Mouse (Mus musculus) heart, embryonic 11.5 days (tissue): Measurements from ENCODE around the gene Cdh22. TPM values are rescaled to one million over a fixed set of nuclear protein-coding genes. Genes with fewer than 3 reads are reported as not detected.

ENCODE experiments used
- ATAC-seq: fragments of 200-750 bp; cut with Nextera tagmentation; replicated peaks from 2 replicates; pipeline ENCODE4 v1.8.0; 2017; ENCODE audit warnings: moderate library complexity; ENCODE audit not compliant: insufficient number of reproducible peaks, low FRiP score, low TSS enrichment
- H3K27ac ChIP-seq: fragments of 300-500 bp; sonication (generic); 2 replicates; pipeline ENCODE4 v1.5.1; 2014; ENCODE audit warnings: mild to moderate bottlenecking, low read depth, low read length
- H3K27me3 ChIP-seq: fragments of 300-500 bp; sonication (generic); 2 replicates; pipeline ENCODE4 v1.6.1; 2014; ENCODE audit warnings: mild to moderate bottlenecking, low read length, mixed read lengths; ENCODE audit not compliant: control insufficient read depth, insufficient read depth
- H3K36me3 ChIP-seq: fragments of 300-500 bp; sonication (generic); 2 replicates; pipeline ENCODE4 v1.6.1; 2014; ENCODE audit warnings: mild to moderate bottlenecking, low read length, moderate library complexity, mixed read lengths; ENCODE audit not compliant: control insufficient read depth, insufficient read depth
- H3K4me1 ChIP-seq: fragments of 300-500 bp; sonication (generic); 2 replicates; pipeline ENCODE4 v1.6.1; 2014; ENCODE audit warnings: low read length; ENCODE audit not compliant: control insufficient read depth, insufficient read depth
- H3K4me2 ChIP-seq: fragments of 300-500 bp; sonication (generic); 2 replicates; pipeline ENCODE4 v1.6.1; 2014; ENCODE audit warnings: mild to moderate bottlenecking, moderate library complexity
- H3K4me3 ChIP-seq: fragments of 300-500 bp; sonication (generic); 2 replicates; pipeline ENCODE4 v1.5.1; 2014; ENCODE audit warnings: low read depth, low read length
- H3K9ac ChIP-seq: fragments of 300-500 bp; sonication (generic); 2 replicates; pipeline ENCODE4 v1.6.1; 2014; ENCODE audit warnings: mild to moderate bottlenecking, low read depth, low read length, moderate library complexity
- H3K9me3 ChIP-seq: fragments of 300-500 bp; sonication (generic); replicated peaks from 2 replicates; pipeline ENCODE4 v1.6.1; 2016; ENCODE audit warnings: low read length; ENCODE audit not compliant: control insufficient read depth
- WGBS: fragments of 180-500 bp; shearing (Covaris S2); extraction: QIAGEN DNeasy Blood & Tissue Kit; methylation state at CpG from one replicate; pipeline ENCODE4 v1.1.7; 2014; ENCODE audit not compliant: insufficient replicate concordance; 5-methylcytosine and 5-hydroxymethylcytosine counted together
- polyA plus RNA-seq: library from polyadenylated mRNA; unstranded; fragments of >200 nt; fragmentation: Nextera tagmentation; extraction: Ambion mirVana; gene quantifications from 2 replicates; pipeline ENCODE4 v1.2.1, GENCODE M21; 2014

The Cdh22 gene
- polyA plus RNA-seq, 1 experiment from 2014 or later, result 0.16 TPM

DNA sequence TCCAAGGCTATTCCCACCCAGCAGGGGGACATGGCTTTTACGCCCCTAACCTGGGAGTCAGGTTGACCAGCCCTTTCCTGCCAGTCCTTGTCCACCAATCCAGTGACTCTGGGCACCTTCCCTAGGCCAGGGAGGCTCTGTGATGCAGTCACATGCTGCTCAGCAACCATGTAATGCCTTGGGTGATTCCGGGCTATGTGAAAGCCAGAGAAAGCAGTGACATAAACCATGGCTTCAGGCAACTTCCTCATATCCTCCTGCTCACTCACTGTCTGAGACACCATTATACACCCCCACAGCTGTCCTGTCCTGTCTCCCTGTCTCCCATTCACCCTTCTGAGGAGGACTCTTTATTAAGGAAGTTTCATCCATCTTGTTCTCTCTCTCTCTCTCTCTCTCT is 144.0 kb downstream of the Cdh22 start, which contains the start of gene 1700025C18Rik:
TSS of gene 1700025C18Rik (minus strand) at position 101 of the 400 bp plus-strand sequence.
- H3K36me3 ChIP-seq, result no peaks in the 10 kb centered on the region
- no peak within 1 kb of the TSS for H3K4me3 ChIP-seq
- no peak within 1 kb of the TSS for H3K9ac ChIP-seq
- H3K27ac ChIP-seq, result no peak within 1 kb of the TSS
- peaks cover 47% of the 10 kb centered on the region for H3K27me3 ChIP-seq
- 78% methylated on average over 2 of the region's 2 CpGs for WGBS
- H3K4me1 ChIP-seq, result no peaks in the 10 kb centered on the region
- no peak for ATAC-seq
- H3K9me3 ChIP-seq, result no peaks in the 10 kb centered on the region
- no peak within 1 kb of the TSS for H3K4me2 ChIP-seq

DNA sequence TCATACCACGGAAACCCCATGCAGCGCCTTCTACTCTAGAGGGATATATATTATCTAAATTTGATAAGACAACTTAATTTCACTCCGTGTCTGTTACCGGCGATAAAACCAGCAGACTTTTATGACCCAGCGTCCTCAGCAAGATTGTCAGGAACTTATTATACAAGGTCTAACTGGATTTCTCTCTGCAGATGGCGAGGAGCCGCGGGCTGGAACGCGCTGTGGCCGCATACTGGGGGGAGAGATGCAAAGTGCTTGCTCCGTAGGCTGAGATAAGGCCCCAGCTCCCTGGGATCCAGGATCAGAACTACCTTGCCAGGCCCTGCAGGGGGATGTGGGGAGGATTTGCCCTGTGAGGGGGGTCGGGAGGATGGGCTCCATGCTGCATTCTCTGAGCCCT is 145.2 kb downstream of the Cdh22 start:
- Histone ChIP-seq H3K9ac (no peak overlapping the region), H3K4me2 (no peak overlapping the region), H3K36me3 (no peaks in the 10 kb centered on the region), H3K9me3 (no peaks in the 10 kb centered on the region), H3K27ac (no peak overlapping the region), H3K4me1 (no peaks in the 10 kb centered on the region), H3K4me3 (no peak overlapping the region), H3K27me3 (peaks cover 44% of the 10 kb centered on the region)
- ATAC-seq, result no peak
- WGBS, result 27% methylated on average over 14 of the region's 14 CpGs

DNA sequence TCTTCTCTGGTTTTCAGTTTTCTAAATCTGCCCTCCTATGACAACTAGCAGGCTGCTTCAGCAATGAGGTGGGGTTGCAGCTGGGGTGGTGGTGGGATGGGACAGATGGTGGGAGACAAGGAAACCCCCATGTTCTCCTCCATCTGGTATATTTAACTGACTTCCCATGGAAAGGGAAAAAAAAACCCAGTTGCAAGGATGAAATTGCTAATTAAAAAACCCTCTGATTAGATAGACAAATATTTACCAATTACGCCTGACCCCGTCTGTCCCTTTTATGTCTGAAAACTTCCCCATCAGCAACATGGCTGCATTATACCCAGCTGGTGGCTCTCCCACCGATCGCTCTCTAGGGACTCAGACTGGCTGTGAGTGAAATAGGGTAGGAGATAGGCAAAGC is 148.0 kb downstream of the Cdh22 start:
- no peaks in the 10 kb centered on the region for H3K4me1 ChIP-seq
- WGBS, result 85% methylated on average over 4 of the region's 4 CpGs
- no peak for ATAC-seq

DNA sequence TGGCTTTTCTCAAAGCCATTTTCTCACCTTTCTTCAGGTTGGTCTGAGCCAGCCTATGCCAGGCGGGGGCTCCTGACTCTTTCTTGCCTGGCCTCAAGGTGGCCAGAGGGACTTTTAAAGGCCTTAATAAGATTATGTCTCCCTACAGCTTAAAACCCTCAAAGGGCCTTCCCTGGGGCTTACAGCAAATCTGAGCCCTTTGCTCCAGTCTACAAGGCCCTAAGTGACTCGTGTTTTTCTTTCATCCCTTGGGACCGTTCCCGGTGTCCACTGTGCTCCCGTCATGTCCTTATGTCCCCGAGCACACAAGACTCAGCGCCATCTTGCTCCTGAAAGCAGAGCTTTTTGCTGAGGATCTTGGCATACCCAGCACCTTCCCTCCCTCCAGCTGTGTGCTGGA is 153.4 kb downstream of the Cdh22 start:
- Histone ChIP-seq H3K36me3 (no peaks in the 10 kb centered on the region), H3K27me3 (peaks cover 62% of the 10 kb centered on the region), H3K4me3 (no peak overlapping the region), H3K27ac (no peak overlapping the region), H3K4me1 (no peaks in the 10 kb centered on the region), H3K9ac (no peak overlapping the region), H3K9me3 (no peaks in the 10 kb centered on the region), H3K4me2 (no peak overlapping the region)
- ATAC-seq, result no peak
- 11% methylated on average over 7 of the region's 7 CpGs for WGBS

More for the DNA sequence above, 148.0 kb downstream of the Cdh22 start:
- Histone ChIP-seq H3K4me2 (no peak overlapping the region), H3K27ac (no peak overlapping the region), H3K9me3 (no peaks in the 10 kb centered on the region), H3K27me3 (peaks cover 30% of the 10 kb centered on the region), H3K4me3 (no peak overlapping the region), H3K9ac (no peak overlapping the region), H3K36me3 (no peaks in the 10 kb centered on the region)

DNA sequence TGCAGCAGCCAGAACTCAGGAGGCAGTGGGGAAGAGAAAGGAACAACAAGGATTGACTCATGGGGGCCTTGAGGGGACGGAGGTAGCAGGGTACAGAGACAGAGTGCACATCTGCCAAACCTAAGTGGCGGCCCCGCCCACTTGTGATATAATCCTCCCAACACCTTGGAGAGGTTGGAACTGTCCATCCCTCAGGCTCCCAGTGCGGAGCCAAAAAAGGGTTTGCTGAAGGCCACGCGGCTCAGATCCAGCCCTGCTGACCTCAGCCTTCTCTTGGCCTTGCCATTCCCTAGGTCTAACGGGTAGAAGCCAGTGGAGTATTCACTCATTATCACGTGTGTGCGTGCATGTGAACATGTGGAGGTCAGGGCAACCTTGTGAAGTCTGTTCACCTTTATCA is 154.0 kb downstream of the Cdh22 start:
- H3K9me3 ChIP-seq, result no peaks in the 10 kb centered on the region
- WGBS, result 20% methylated on average over 9 of the region's 9 CpGs
- H3K36me3 ChIP-seq, result no peaks in the 10 kb centered on the region
- H3K4me3 ChIP-seq, result no peak overlapping the region
- peaks cover 62% of the 10 kb centered on the region for H3K27me3 ChIP-seq
- H3K4me1 ChIP-seq, result no peaks in the 10 kb centered on the region
- no peak overlapping the region for H3K9ac ChIP-seq
- ATAC-seq, result no peak
- no peak overlapping the region for H3K27ac ChIP-seq
- H3K4me2 ChIP-seq, result no peak overlapping the region

DNA sequence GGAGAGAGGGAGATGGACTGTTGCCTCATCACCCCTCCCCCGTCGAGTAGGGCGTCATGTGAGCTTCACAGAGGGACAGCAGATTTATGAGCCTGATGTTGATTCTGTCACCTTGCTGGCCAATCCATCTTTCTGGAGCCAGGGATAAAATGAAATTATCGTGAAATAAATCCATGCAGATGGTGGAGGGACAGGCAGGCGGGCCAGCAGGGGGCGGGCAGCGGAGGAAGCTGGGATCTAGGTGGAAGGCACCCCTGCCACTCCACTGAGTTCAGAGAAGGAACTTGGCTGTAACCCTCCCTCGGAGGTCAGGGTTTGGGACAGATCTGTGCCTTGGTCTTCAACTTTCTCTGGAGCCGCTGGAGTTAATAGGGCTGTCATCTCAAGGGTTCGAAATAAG is 156.0 kb downstream of the Cdh22 start:
- H3K4me3 ChIP-seq, result no peak overlapping the region
- no peaks in the 10 kb centered on the region for H3K9me3 ChIP-seq
- no peak overlapping the region for H3K4me2 ChIP-seq
- no peak overlapping the region for H3K9ac ChIP-seq
- WGBS, result 20% methylated on average over 10 of the region's 10 CpGs
- no peaks in the 10 kb centered on the region for H3K4me1 ChIP-seq
- no peaks in the 10 kb centered on the region for H3K36me3 ChIP-seq
- no peak overlapping the region for H3K27ac ChIP-seq
- H3K27me3 ChIP-seq, result peaks cover 77% of the 10 kb centered on the region
- no peak for ATAC-seq

DNA sequence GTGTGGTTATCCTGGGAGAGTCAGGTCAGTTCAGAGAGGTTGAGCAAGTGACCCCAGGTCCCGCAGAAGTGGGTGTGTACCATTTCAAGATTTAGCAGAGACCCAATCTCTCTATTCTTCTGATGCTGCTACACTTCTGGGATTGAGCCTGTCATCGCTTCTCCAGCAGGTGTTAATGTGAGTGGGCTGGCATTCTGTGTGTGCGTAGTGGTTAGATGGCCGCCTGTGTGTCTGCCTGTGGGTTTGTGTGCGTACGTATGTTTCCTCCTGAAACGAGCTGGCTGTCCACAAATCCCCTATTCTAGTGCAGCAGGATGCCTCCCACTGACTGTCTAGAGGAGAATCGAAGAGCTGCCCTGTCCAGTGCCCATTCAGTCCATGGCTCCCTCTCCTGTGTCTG is 156.6 kb downstream of the Cdh22 start:
- Histone ChIP-seq H3K4me3 (no peak overlapping the region), H3K9ac (no peak overlapping the region), H3K27ac (no peak overlapping the region), H3K4me2 (no peak overlapping the region), H3K4me1 (no peaks in the 10 kb centered on the region), H3K36me3 (no peaks in the 10 kb centered on the region), H3K9me3 (no peaks in the 10 kb centered on the region), H3K27me3 (peaks cover 82% of the 10 kb centered on the region)
- 54% methylated on average over 8 of the region's 8 CpGs for WGBS
- no peak for ATAC-seq

DNA sequence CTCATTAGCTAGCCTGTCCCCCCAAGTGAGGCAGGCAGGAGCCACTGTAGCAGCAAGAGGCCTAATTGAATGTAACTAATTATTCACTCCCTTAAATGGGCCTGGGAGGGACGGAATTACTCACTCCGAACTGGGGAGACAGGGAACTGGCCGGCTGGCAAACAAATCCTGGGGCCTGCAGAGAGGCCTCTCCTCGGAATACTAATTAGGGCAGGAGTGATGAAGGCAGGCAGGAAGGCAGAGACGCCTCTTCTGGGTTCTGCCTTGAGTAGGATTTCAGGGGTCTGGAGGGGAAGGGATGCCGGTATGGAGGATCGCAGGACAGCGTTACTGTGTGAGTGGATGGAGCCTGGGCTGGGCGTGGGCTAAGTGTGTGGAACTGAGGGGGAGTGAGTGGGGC is 157.6 kb downstream of the Cdh22 start:
- Histone ChIP-seq H3K4me2 (no peak overlapping the region), H3K4me3 (no peak overlapping the region), H3K27ac (no peak overlapping the region), H3K9me3 (no peaks in the 10 kb centered on the region), H3K27me3 (peaks cover 87% of the 10 kb centered on the region), H3K4me1 (no peaks in the 10 kb centered on the region), H3K9ac (no peak overlapping the region), H3K36me3 (no peaks in the 10 kb centered on the region)
- 4% methylated on average over 9 of the region's 9 CpGs for WGBS
- no peak for ATAC-seq

DNA sequence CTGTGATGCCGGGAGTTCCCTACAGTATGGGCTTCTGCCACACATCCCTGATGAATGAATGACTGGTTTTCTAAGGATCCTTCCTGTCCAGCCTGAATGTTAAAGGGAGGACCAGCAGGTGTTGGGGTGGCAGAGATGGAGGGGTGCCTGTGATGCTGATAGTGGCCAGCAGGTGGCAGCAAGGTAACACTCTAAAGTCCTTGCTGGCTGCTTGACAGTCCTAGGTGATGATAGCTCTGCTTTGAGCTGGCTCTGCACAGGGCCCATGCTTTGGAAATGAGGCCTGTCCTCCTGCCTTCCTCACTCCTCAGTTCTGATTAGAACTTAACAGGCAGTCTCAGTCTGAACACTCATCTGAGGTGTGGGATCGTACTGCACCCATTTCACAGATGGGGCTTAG is 159.7 kb downstream of the Cdh22 start:
- H3K4me1 ChIP-seq, result no peaks in the 10 kb centered on the region
- 40% methylated on average over 2 of the region's 2 CpGs for WGBS
- peaks cover 84% of the 10 kb centered on the region for H3K27me3 ChIP-seq
- H3K27ac ChIP-seq, result no peak overlapping the region
- no peak overlapping the region for H3K9ac ChIP-seq
- no peak overlapping the region for H3K4me3 ChIP-seq
- no peak for ATAC-seq
- H3K9me3 ChIP-seq, result no peaks in the 10 kb centered on the region
- no peak overlapping the region for H3K4me2 ChIP-seq
- H3K36me3 ChIP-seq, result no peaks in the 10 kb centered on the region
